Mouse (Mus musculus) erythroblast, embryonic 14.5 days (primary cell): ENCODE data around the gene Ccdc33.

Source experiments
- GATA1 ChIP-seq: IDR thresholded peaks from 2 replicates; pipeline ENCODE4 v1.6.1; 2012; ENCODE audit warnings: low read length, inconsistent platforms, mixed read lengths
- TAL1 ChIP-seq: IDR thresholded peaks from 3 replicates; pipeline ENCODE4 v1.6.1; 2012; ENCODE audit warnings: low read length, inconsistent platforms, mixed read lengths

DNA sequence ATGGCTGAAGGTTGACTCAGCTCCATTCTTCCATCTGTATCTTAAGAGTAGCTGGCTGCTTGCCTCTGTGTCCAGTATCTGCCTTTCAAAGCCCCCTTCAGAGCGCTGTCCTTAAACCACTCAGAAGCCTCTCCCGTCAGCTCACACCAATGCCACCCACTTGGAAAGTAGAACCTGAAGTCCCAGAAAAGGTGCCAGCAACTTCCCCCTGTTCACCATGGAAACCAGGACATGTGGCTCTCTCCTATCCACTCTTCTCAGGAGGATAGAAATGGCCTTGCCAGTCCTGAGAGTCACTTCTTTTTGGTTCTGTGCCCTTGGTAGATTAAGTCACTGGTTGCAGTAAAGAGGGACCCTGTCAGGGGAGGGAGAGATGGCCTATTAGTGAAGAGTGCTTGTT lies 119.9 kb downstream of the Ccdc33 start:
- TF ChIP-seq GATA1, result no peak
- TF ChIP-seq TAL1, result no peak
